Mouse (Mus musculus) limb, embryonic 14.5 days (tissue): ENCODE results near the gene Selenof. TPM values are rescaled to one million over a fixed set of nuclear protein-coding genes. Genes with fewer than 3 reads are reported as not detected.

Experiments
- ATAC-seq: fragments of 200-750 bp; cut with Nextera tagmentation; 2 replicates; pipeline ENCODE4 v1.8.0; 2017; ENCODE audit warnings: low read depth, moderate number of reproducible peaks, moderate TSS enrichment; ENCODE audit not compliant: low FRiP score
- DNase-seq: peaks from one replicate; pipeline ENCODE4 v3.0.0-alpha.2; 2015; ENCODE audit warnings: low spot score
- H3K27ac ChIP-seq: fragments of 300-500 bp; sonication (generic); replicated peaks from 2 replicates; pipeline ENCODE4 v1.5.1; 2014; ENCODE audit warnings: low read depth, mild to moderate bottlenecking, low read length, moderate library complexity, mixed read lengths
- H3K27me3 ChIP-seq: fragments of 300-500 bp; sonication (generic); 2 replicates; pipeline ENCODE4 v1.6.1; 2014; ENCODE audit warnings: low read length, mixed read lengths; ENCODE audit not compliant: control insufficient read depth, insufficient read depth
- H3K36me3 ChIP-seq: fragments of 300-500 bp; sonication (generic); 2 replicates; pipeline ENCODE4 v1.6.1; 2014; ENCODE audit warnings: mild to moderate bottlenecking, low read length, moderate library complexity, mixed read lengths; ENCODE audit not compliant: control insufficient read depth, insufficient read depth
- H3K4me1 ChIP-seq: fragments of 300-500 bp; sonication (generic); 2 replicates; pipeline ENCODE4 v1.6.1; 2014; ENCODE audit warnings: antibody characterized with exemption, low read length, mixed read lengths; ENCODE audit not compliant: control insufficient read depth, insufficient read depth
- H3K4me2 ChIP-seq: fragments of 300-500 bp; sonication (generic); replicated peaks from 2 replicates; pipeline ENCODE4 v1.6.1; 2014; ENCODE audit warnings: low read depth, mild to moderate bottlenecking, low read length, moderate library complexity; ENCODE audit not compliant: severe bottlenecking
- H3K4me3 ChIP-seq: fragments of 300-500 bp; sonication (generic); replicated peaks from 2 replicates; pipeline ENCODE4 v1.5.1; 2014; ENCODE audit warnings: low read length
- H3K9ac ChIP-seq: fragments of 300-500 bp; sonication (generic); 2 replicates; pipeline ENCODE4 v1.6.1; 2014; ENCODE audit warnings: mild to moderate bottlenecking, low read depth, low read length, moderate library complexity; ENCODE audit not compliant: severe bottlenecking
- H3K9me3 ChIP-seq: fragments of 300-500 bp; sonication (generic); 2 replicates; pipeline ENCODE4 v1.6.1; 2016; ENCODE audit warnings: low read length; ENCODE audit not compliant: control insufficient read depth
- POLR2A ChIP-seq: fragments of 200-500 bp; IDR thresholded peaks from 2 replicates; pipeline ENCODE4 v1.8.0; 2012; ENCODE audit warnings: inconsistent platforms, mild to moderate bottlenecking, moderate library complexity, borderline replicate concordance; ENCODE audit not compliant: insufficient read depth, insufficient read length; ENCODE audit errors: extremely low read depth
- WGBS: fragments of 180-500 bp; shearing (Covaris S2); extraction: QIAGEN DNeasy Blood & Tissue Kit; methylation state at CpG from one replicate; pipeline ENCODE4 v1.1.7; 2014; 5-methylcytosine and 5-hydroxymethylcytosine counted together
- polyA plus RNA-seq, 2 experiments: library from polyadenylated mRNA; depleted of rRNA in 1 of 2; stranded (reverse) in 1 of 2; unstranded in 1 of 2; fragments of >200 nt; fragmentation: Nextera tagmentation in 1 of 2; extraction: Ambion mirVana in 1 of 2; gene quantifications; 2 replicates each; pipeline versions ENCODE4 v1.2.1 to v1.2.3; 2012 to 2014

Gene Selenof
- polyA plus RNA-seq (2012; rRNA removed) (354 and 424 TPM in 2 replicates), polyA plus RNA-seq (2014; fragmentation: Nextera tagmentation; extraction: Ambion mirVana) (532 and 555 TPM in 2 replicates)

- ATAC-seq, result peak; percentile 99
- WGBS, result 1% methylated on average over 48 of the region's 69 CpGs
- no peaks in the 10 kb centered on the region for H3K9me3 ChIP-seq
Observed at GRCm38 (mm10) chr3:144570047-144570815, at the start of gene Selenof, which contains the start of gene Hs2st1. Gene Selenof, plus strand, starts transcription at chr3:144570304. Gene Hs2st1, minus strand, starts transcription at chr3:144570181.

GRCm38 (mm10) chr3:144527918-144528317 lies 42.2 kb upstream of the Selenof start:
- WGBS, result 87% methylated on average over 7 of the region's 7 CpGs
- Histone ChIP-seq H3K9ac (no peak overlapping the region), H3K9me3 (no peaks in the 10 kb centered on the region), H3K4me1 (peaks cover 20% of the 10 kb centered on the region), H3K36me3 (no peaks in the 10 kb centered on the region), H3K4me3 (no peak overlapping the region), H3K4me2 (no peak overlapping the region), H3K27me3 (no peaks in the 10 kb centered on the region), H3K27ac (no peak overlapping the region)
- DNase-seq (no peak), ATAC-seq (no peak)
- no peak for TF ChIP-seq POLR2A

More at GRCm38 (mm10) chr3:144570047-144570815, at the start of gene Selenof, which contains the start of gene Hs2st1:
- H3K4me2 ChIP-seq, result peak within 1 kb of the TSS; percentile 77
- H3K9ac ChIP-seq, result peak within 1 kb of the TSS; percentile 89
- H3K4me1 ChIP-seq, result peaks cover 22% of the 10 kb centered on the region
- peaks cover 23% of the 10 kb centered on the region for H3K36me3 ChIP-seq
- no peaks in the 10 kb centered on the region for H3K27me3 ChIP-seq
- H3K27ac ChIP-seq, result peak within 1 kb of the TSS; percentile 91
- peak; percentile 100 for TF ChIP-seq POLR2A
- H3K4me3 ChIP-seq, result peak within 1 kb of the TSS; percentile 70
- DNase-seq, result peak; percentile 100

DNA sequence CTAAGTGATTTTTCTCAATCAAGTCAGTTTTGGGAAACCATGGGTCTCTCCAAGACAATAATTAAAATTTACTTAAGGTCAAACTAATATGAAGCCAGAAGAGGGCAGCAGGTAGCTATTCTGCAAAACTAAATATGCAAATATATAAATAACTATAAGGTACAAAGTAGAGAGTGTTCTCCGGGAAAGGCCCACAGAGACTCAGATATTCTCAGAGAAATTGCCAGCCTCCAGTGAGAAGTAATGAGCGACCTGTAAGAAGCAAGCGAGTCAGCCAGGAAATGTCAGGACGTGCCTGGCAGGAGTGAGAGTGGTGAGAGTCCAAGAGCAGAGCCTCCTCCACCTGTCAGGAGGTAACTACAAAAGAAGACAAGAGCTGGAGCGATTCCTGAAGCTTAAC lies 39.1 kb upstream of the Selenof start:
- ATAC-seq (0 out of 2 replicates have a peak, but pooled peaks have one; percentile 13), DNase-seq (no peak)
- H3K36me3 ChIP-seq, result no peaks in the 10 kb centered on the region
- peak overlapping the region; percentile 33; the same call in 1 of the 2 replicates for H3K4me2 ChIP-seq
- H3K9ac ChIP-seq, result no peak overlapping the region
- peak overlapping the region; percentile 78 for H3K27ac ChIP-seq
- no peak overlapping the region for H3K4me3 ChIP-seq
- WGBS, result 33% methylated on average over 5 of the region's 5 CpGs
- no peaks in the 10 kb centered on the region for H3K27me3 ChIP-seq
- H3K9me3 ChIP-seq, result no peaks in the 10 kb centered on the region
- TF ChIP-seq POLR2A, result no peak
- H3K4me1 ChIP-seq, result peaks cover 32% of the 10 kb centered on the region

GRCm38 (mm10) chr3:144535056-144535455 lies 35.0 kb upstream of the Selenof start:
- 92% methylated on average over 4 of the region's 4 CpGs for WGBS
- no peak for DNase-seq

DNA sequence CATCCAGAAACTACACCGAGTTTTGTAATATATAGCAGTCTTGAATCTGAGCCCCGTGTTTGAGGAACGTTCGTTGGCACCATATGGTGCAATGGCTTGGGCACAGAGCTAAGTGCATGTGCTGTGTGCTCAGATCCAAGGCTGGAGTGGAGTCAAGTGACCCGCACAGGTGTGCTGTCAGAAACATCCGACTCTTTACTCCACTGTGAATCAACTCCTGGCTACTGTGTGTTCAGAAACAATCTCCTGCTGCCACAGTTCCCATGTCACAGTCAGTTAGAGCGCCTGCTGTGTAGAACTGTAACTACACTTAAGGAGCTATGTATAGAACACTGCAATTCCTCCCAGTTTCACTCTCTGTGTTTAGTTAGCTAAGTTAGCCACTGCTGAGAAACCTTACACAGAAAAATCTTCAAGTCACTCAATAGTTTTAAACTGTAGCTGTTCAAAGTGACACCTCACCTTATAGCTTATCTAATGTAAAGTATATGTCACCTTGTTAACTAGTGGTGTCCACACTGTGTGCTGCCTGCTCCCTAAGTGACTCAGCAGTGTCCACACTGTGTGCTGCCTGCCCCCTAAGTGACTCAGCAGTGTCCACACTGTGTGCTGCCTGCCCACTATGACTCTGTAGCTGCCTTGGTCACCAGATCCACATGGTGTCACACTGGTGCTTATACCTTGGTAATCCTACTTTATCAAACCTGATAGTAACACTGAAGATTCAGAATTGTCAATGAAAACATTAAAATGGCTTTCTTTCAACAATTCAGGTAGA lies 32.8 kb upstream of the Selenof start:
- Histone ChIP-seq H3K9ac (no peak overlapping the region), H3K9me3 (no peaks in the 10 kb centered on the region), H3K27me3 (no peaks in the 10 kb centered on the region), H3K27ac (no peak overlapping the region), H3K4me2 (no peak overlapping the region), H3K4me1 (peaks cover 36% of the 10 kb centered on the region), H3K4me3 (no peak overlapping the region), H3K36me3 (no peaks in the 10 kb centered on the region)
- WGBS, result 73% methylated on average over 7 of the region's 7 CpGs
- ATAC-seq, result no peak
- TF ChIP-seq POLR2A, result no peak
- DNase-seq, result no peak

More at GRCm38 (mm10) chr3:144535056-144535455, 35.0 kb upstream of the Selenof start:
- H3K4me1 ChIP-seq, result peaks cover 42% of the 10 kb centered on the region
- no peak overlapping the region for H3K9ac ChIP-seq
- H3K36me3 ChIP-seq, result no peaks in the 10 kb centered on the region
- no peak for ATAC-seq
- H3K4me3 ChIP-seq, result no peak overlapping the region
- H3K27ac ChIP-seq, result no peak overlapping the region
- H3K27me3 ChIP-seq, result no peaks in the 10 kb centered on the region
- no peak overlapping the region for H3K4me2 ChIP-seq
- no peak for TF ChIP-seq POLR2A
- H3K9me3 ChIP-seq, result no peaks in the 10 kb centered on the region
